Mouse (Mus musculus) ES-Bruce4 (cell line): ENCODE results near the gene Syce2.

ENCODE experiments used
- CTCF ChIP-seq: IDR thresholded peaks from one replicate; pipeline ENCODE4 v1.8.1; 2011; ENCODE audit warnings: low read depth, low read length
- EP300 ChIP-seq: IDR thresholded peaks from 2 replicates; pipeline ENCODE4 v1.6.1; 2011; ENCODE audit warnings: low read depth, low read length; ENCODE audit not compliant: insufficient read depth
- POLR2A ChIP-seq: IDR thresholded peaks from one replicate; pipeline ENCODE4 v1.8.1; 2011; ENCODE audit warnings: low read length; ENCODE audit not compliant: insufficient read depth

DNA sequence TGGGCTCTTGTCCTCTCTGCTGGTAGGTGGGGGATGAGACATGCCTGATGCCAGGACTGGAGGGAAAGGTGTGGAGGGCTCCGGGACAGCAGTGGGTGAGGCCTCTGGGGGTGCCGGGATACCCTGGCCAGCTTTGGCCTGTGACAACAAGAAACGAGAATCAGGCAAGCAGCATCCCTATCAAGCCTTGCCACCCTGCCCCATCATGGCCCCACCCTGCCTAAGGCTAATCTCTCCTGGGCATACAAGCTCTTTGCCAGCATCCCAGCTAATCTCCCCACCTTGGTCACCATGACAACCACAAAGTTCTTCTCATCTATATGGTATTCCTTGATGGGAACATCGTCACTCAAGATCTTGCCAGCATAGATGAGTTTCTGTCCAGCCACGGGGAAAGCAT, 33.4 kb upstream of the Syce2 start:
- TF ChIP-seq EP300 (no peak), POLR2A (no peak), CTCF (no peak)
